Mouse (Mus musculus) neural tube, embryonic 15.5 days (tissue): ENCODE measurements around the gene Slamf8. TPM values are rescaled to one million over a fixed set of nuclear protein-coding genes. Genes with fewer than 3 reads are reported as not detected.

Source experiments
- ATAC-seq: fragments of 200-750 bp; cut with Nextera tagmentation; 2 replicates; pipeline ENCODE4 v1.8.0; 2017; ENCODE audit warnings: mild to moderate bottlenecking, moderate TSS enrichment, moderate library complexity; ENCODE audit not compliant: low FRiP score
- H3K27ac ChIP-seq: fragments of 300-500 bp; sonication (generic); replicated peaks from 2 replicates; pipeline ENCODE4 v1.5.1; 2015; ENCODE audit warnings: mild to moderate bottlenecking, inconsistent platforms
- H3K27me3 ChIP-seq: fragments of 300-500 bp; sonication (generic); replicated peaks from 2 replicates; pipeline ENCODE4 v1.6.1; 2015; ENCODE audit warnings: inconsistent platforms
- H3K36me3 ChIP-seq: fragments of 300-500 bp; sonication (generic); 2 replicates; pipeline ENCODE4 v1.6.1; 2015; ENCODE audit warnings: inconsistent platforms
- H3K4me1 ChIP-seq: fragments of 300-500 bp; sonication (generic); 2 replicates; pipeline ENCODE4 v1.6.1; 2015; ENCODE audit warnings: inconsistent platforms
- H3K4me2 ChIP-seq: fragments of 300-500 bp; sonication (generic); 2 replicates; pipeline ENCODE4 v1.6.1; 2015; ENCODE audit warnings: inconsistent platforms, mild to moderate bottlenecking, moderate library complexity
- H3K4me3 ChIP-seq: fragments of 300-500 bp; sonication (generic); replicated peaks from 2 replicates; pipeline ENCODE4 v1.5.1; 2015; ENCODE audit warnings: mild to moderate bottlenecking, inconsistent platforms
- H3K9ac ChIP-seq: fragments of 300-500 bp; sonication (generic); replicated peaks from 2 replicates; pipeline ENCODE4 v1.6.1; 2015; ENCODE audit warnings: mild to moderate bottlenecking, inconsistent platforms
- H3K9me3 ChIP-seq: fragments of 300-500 bp; sonication (generic); replicated peaks from 2 replicates; pipeline ENCODE4 v1.6.1; 2016; ENCODE audit warnings: inconsistent platforms
- WGBS: fragments of 180-500 bp; shearing (Covaris S2); methylation state at CpG from one replicate; pipeline ENCODE4 v1.1.7; 2015; ENCODE audit warnings: mixed read lengths; 5-methylcytosine and 5-hydroxymethylcytosine counted together
- polyA plus RNA-seq: library from polyadenylated mRNA; unstranded; fragments of >200 nt; fragmentation: Nextera tagmentation; extraction: Ambion mirVana; gene quantifications from 2 replicates; pipeline ENCODE4 v1.2.1, GENCODE M21; 2015

The Slamf8 gene
- polyA plus RNA-seq, 1 experiment from 2014 or later = not detected

DNA sequence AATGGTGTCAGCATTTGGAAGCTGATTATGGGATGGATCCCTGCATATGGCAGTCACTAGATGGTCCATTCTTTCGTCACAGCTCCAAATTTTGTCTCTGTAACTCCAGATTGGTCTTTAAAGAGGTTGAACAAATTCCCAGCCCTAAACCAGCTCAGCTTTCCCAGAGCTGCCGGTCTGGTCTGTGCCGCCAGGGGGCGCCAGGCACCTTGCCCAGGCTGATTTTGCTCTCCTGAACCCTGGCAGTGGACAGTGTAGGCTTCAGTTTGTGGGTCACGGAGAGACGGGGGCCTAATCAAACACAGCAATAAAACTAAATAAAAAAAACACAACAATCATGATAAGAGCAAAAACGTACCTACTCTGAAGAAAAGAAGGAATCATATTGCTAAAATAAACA is 28.9 kb upstream of the Slamf8 start:
- Histone ChIP-seq H3K36me3 (no peaks in the 10 kb centered on the region), H3K27me3 (no peaks in the 10 kb centered on the region; the same call in 1 of the 2 replicates), H3K4me2 (no peak overlapping the region), H3K4me3 (no peak overlapping the region), H3K4me1 (peaks cover 25% of the 10 kb centered on the region), H3K27ac (no peak overlapping the region), H3K9ac (no peak overlapping the region), H3K9me3 (no peaks in the 10 kb centered on the region)
- WGBS = 20% methylated on average over 7 of the region's 7 CpGs
- no peak for ATAC-seq

DNA sequence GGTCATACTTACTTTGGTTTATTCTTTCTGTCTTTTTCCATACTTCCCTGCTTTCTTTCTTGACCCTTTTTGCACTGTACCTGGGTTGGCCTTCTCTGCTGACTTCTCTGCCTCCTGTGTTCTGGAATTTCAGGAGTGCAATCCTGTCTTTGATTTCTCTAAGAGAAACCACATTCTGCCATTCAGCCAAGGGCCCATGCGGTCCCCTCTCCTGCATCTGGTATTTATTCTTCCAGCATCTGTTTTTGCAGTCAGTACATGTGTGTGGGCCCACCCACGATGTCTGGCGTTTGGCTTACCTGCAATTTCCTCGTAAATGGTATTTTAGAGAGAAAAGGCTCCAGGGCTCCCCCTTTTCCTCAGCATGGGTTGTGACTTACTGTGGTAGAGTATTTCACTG is 27.8 kb upstream of the Slamf8 start:
- Histone ChIP-seq H3K9ac (no peak overlapping the region), H3K9me3 (no peaks in the 10 kb centered on the region), H3K27me3 (no peaks in the 10 kb centered on the region; the same call in 1 of the 2 replicates), H3K4me2 (no peak overlapping the region), H3K27ac (no peak overlapping the region), H3K4me1 (peaks cover 25% of the 10 kb centered on the region), H3K36me3 (no peaks in the 10 kb centered on the region), H3K4me3 (no peak overlapping the region)
- 24% methylated on average over 4 of the region's 4 CpGs for WGBS
- ATAC-seq = no peak

DNA sequence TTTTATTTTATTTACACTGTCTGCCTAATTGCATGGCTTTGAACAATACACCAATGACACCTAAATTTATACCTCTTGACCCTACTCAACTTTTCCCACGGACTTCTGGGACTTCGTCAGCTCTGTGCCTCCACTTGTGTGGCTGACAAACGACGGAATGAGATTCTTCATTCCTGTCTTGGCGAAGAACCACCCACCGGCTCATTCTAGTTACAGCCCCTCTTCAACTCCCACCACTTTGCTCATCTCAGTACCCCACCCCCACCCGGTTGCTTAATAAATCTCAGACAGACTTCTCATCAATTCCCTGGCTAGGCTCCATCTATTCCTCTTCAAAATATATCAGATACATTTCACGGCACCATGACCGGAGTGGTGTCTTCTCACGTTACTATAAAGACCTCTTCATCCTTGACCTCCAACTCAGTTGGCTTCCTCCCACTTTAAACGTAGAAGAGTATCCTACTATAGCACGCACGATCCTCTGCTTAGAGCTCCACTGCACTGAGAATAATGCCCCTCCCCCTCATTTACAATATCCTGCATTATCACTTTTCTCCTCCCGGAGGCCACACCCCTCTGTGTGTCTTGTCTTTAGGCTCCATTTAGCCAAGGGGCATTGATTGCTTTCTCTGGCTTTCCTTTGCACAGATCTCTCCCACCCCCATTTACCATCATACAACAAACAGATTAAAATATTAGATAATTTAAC is 27.2 kb upstream of the Slamf8 start:
- WGBS = 3% methylated on average over 14 of the region's 14 CpGs
- Histone ChIP-seq H3K4me3 (peak overlapping the region; percentile 46), H3K9ac (no peak overlapping the region)

DNA sequence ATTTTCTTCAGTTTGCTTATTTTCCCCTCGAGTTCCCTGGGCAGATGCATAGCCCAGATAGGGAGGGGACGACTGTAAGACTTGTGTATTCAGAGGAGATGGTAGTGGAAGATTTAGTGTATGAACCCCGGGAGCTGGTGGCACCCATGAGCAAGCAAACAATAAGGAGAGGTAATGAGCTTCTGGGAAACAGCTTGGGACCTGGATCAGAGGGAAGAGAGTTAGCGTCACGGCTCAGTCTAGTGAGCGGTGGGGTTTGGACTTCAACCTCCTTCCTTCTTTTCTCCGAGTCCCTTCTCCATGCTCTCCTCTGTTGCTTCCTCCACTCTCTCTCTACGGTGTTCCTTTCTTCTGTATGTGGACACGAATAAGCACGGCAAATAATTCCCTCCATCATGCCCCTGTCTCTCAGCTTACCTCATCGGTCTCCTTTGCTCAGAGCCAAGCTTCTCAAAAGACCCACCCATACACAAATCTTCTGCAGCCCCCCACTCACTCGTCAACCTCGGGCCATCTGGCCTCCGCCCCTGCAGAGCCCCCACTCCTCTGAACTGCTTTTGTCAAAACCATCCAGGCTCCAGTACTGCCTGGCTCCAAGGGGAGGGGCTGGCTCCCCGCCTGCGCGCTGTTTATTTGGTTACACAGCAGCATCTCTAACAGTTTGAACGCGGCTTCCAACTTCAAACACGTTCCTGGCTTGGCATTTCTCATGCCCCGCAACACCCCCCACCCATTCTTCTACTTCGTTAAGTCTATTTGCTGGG is 26.4 kb upstream of the Slamf8 start:
- H3K36me3 ChIP-seq = no peaks in the 10 kb centered on the region
- no peaks in the 10 kb centered on the region; the same call in 1 of the 2 replicates for H3K27me3 ChIP-seq
- WGBS = under 1% methylated on average over 22 of the region's 22 CpGs
- peak overlapping the region; percentile 77 for H3K4me2 ChIP-seq
- H3K4me3 ChIP-seq = peak overlapping the region; percentile 46
- H3K27ac ChIP-seq = peak overlapping the region; percentile 74
- H3K9ac ChIP-seq = peak overlapping the region; percentile 53
- H3K9me3 ChIP-seq = no peaks in the 10 kb centered on the region
- ATAC-seq = peak; percentile 91
- H3K4me1 ChIP-seq = peaks cover 25% of the 10 kb centered on the region

More for the DNA sequence above, 27.2 kb upstream of the Slamf8 start:
- Histone ChIP-seq H3K9me3 (no peaks in the 10 kb centered on the region), H3K4me1 (peaks cover 25% of the 10 kb centered on the region), H3K4me2 (peak overlapping the region; percentile 77), H3K27ac (no peak overlapping the region), H3K36me3 (no peaks in the 10 kb centered on the region), H3K27me3 (no peaks in the 10 kb centered on the region; the same call in 1 of the 2 replicates)
- ATAC-seq = peak; percentile 71

DNA sequence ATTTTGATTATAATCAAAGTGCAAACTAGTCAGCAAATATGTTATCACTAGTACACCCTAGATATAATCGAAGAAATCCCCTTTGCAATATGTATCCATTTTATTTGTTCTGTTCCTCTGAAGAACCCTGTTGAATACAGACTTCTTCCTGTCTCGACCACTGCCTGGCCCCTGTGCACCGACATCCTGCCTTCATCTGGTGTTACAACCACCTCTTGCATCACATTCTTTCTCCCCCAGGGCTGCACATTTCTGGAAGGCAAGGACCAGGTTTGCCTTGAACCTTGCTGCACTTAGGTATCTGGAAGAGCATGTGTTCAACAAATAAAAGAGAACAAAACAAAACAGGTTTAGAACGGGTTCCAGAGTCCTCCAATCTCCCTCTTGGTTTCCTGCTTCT is 25.0 kb upstream of the Slamf8 start:
- no peak for ATAC-seq

DNA sequence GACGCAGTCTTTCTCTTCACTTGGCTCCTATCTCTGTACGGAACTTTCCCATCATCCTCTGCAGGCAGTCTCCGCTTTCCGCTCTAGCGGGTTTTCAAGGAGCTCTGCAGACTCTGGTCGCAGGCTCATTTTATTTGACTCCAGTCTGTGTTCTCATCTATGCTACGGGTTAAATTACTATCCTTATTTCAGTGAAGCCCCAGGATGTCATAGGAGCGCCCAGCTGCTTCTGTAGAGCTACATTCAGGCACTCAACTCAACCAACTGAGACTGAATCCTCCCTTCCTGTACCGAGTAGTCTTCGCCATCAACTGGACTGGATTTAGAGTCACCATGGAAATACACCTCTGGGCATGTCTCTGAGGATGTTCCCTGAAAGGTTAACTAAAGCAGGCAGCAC is 24.3 kb upstream of the Slamf8 start:
- ATAC-seq = no peak

More for the DNA sequence above, 25.0 kb upstream of the Slamf8 start:
- no peaks in the 10 kb centered on the region for H3K9me3 ChIP-seq
- H3K9ac ChIP-seq = no peak overlapping the region
- no peak overlapping the region for H3K27ac ChIP-seq
- H3K36me3 ChIP-seq = no peaks in the 10 kb centered on the region
- no peak overlapping the region for H3K4me3 ChIP-seq
- H3K27me3 ChIP-seq = no peaks in the 10 kb centered on the region
- peaks cover 25% of the 10 kb centered on the region for H3K4me1 ChIP-seq
- H3K4me2 ChIP-seq = 0 out of 2 replicates have a peak overlapping the region, but pooled peaks have one; percentile 77
- WGBS = 68% methylated on average over 4 of the region's 4 CpGs

DNA sequence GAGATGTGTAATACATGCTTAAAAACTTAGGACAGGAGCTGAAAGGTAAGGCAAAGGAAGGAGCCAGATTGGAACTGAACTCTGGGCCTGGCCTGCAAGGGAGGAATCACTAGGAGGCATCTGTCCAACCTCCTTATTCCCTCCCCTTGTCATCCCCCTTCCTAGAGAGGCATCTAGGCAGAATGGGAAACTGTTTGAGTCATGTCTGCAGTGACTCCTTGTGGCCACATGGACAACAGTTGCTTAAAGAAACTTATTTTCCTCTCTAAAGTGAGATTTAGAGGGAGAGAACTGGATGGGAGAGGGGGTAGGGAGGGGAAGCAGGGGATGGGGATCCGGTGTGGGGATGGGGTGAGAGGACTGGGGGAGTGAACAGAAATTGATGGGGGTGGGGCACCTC is 22.4 kb upstream of the Slamf8 start:
- WGBS = 67% methylated on average over 1 of the region's 1 CpGs
- H3K27me3 ChIP-seq = no peaks in the 10 kb centered on the region
- H3K4me3 ChIP-seq = no peak overlapping the region
- no peak overlapping the region for H3K9ac ChIP-seq
- H3K27ac ChIP-seq = no peak overlapping the region
- no peaks in the 10 kb centered on the region for H3K9me3 ChIP-seq
- no peak overlapping the region for H3K4me2 ChIP-seq
- peaks cover 24% of the 10 kb centered on the region for H3K4me1 ChIP-seq
- H3K36me3 ChIP-seq = no peaks in the 10 kb centered on the region
- no peak for ATAC-seq

More for the DNA sequence above, 24.3 kb upstream of the Slamf8 start:
- Histone ChIP-seq H3K27me3 (no peaks in the 10 kb centered on the region), H3K9me3 (no peaks in the 10 kb centered on the region), H3K27ac (no peak overlapping the region), H3K4me2 (no peak overlapping the region), H3K4me3 (no peak overlapping the region), H3K9ac (no peak overlapping the region), H3K4me1 (peaks cover 25% of the 10 kb centered on the region), H3K36me3 (no peaks in the 10 kb centered on the region)
- WGBS = 82% methylated on average over 10 of the region's 10 CpGs

DNA sequence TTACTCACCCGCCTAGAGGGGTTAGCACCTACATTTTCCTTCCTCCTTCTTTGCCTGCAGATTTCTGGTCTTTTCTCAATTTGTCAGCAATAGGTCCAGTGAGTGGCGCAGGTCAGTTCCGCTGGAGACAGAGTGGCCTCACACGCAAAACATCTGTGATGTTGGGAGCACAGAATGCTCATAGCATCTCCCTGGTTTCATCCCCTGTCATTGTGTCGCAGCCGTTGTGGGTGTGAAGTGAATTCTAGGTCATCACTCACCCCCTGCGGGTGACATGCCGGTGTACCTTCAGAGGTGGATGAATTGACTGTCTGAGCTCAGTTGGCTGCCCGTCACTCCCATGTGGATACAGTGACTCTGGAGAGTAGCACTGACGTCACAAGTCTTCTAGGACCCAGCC is 20.9 kb upstream of the Slamf8 start:
- Histone ChIP-seq H3K27me3 (no peaks in the 10 kb centered on the region), H3K4me1 (peaks cover 10% of the 10 kb centered on the region), H3K9ac (no peak overlapping the region), H3K4me2 (no peak overlapping the region), H3K9me3 (no peaks in the 10 kb centered on the region), H3K36me3 (no peaks in the 10 kb centered on the region), H3K4me3 (no peak overlapping the region), H3K27ac (no peak overlapping the region)
- 82% methylated on average over 10 of the region's 10 CpGs for WGBS
- no peak for ATAC-seq

DNA sequence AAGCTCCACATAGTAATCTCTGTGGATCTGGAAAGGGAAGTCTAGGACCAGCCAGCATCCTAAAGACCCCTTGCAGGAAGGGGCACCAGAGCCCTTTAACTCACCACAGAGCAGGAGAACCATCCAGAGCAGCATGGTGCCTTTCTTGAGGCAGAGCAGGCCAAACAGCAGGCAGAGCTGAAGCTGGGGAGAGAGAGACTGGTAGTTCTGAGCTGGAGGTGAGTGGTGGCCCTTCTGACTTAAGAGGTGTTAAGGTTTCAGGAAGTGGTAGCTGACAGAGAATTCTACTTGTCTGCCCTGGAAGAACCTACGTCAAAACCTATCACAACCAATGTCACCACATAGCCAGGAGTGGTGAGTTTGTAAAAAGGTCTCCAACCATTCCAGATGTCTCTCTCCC is 12.0 kb upstream of the Slamf8 start, which contains the start of gene Fcrl6:
TSS of gene Fcrl6 (minus strand) at position 226 of the 400 bp plus-strand sequence.
- H3K4me3 ChIP-seq = no peak within 1 kb of the TSS

DNA sequence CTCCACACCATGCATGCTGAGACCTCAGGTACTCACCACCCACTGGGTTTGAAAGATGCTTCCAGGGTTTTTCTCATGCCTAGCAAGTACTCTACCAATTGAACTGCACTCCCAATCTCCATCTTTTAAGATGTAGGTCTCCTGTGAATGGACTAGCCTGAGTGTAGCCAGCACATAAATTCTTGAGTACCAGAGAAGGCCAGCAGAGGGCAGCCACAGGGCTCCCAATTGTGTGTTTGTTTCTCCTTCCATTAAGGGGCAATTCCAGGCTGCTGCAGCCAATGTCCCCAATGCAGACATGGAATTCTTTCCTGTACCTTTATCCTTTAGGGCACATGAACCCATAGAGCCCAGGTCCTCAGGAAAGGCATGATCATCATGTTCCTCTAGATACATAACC is 4.1 kb upstream of the Slamf8 start:
- Histone ChIP-seq H3K4me3 (no peak overlapping the region), H3K27me3 (no peaks in the 10 kb centered on the region), H3K36me3 (no peaks in the 10 kb centered on the region), H3K4me1 (no peaks in the 10 kb centered on the region), H3K9ac (no peak overlapping the region), H3K27ac (no peak overlapping the region), H3K4me2 (no peak overlapping the region), H3K9me3 (no peaks in the 10 kb centered on the region)
- ATAC-seq = no peak

More for the DNA sequence above, 12.0 kb upstream of the Slamf8 start, which contains the start of gene Fcrl6:
- H3K36me3 ChIP-seq = no peaks in the 10 kb centered on the region
- H3K27me3 ChIP-seq = no peaks in the 10 kb centered on the region
- ATAC-seq = no peak
- no peak within 1 kb of the TSS for H3K9ac ChIP-seq
- H3K9me3 ChIP-seq = no peaks in the 10 kb centered on the region
- H3K4me1 ChIP-seq = no peaks in the 10 kb centered on the region
- 89% methylated on average over 1 of the region's 1 CpGs for WGBS
- H3K4me2 ChIP-seq = no peak within 1 kb of the TSS
- no peak within 1 kb of the TSS for H3K27ac ChIP-seq

DNA sequence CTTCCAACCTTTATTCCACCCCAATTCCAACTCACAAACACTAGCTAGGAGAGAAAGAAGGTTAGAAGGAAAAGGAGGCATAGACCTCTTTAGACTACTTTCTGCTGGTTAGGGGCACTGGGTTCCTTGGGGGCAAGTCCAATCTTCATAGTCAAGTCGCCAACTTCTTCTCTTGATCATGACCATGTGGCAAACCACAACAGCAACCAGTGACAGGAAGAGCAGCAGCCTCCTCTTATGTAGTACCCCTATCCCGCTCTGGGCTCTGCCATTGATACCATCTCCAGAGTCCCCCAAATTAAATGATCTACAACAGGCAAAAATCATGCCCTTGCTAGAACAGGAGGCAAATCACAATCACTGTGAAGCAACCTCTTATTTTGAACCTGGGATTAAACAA is 3.6 kb upstream of the Slamf8 start:
- Histone ChIP-seq H3K9me3 (no peaks in the 10 kb centered on the region), H3K27ac (no peak overlapping the region), H3K9ac (no peak overlapping the region), H3K4me1 (no peaks in the 10 kb centered on the region), H3K36me3 (no peaks in the 10 kb centered on the region), H3K4me2 (no peak overlapping the region), H3K27me3 (no peaks in the 10 kb centered on the region), H3K4me3 (no peak overlapping the region)
- WGBS = 92% methylated on average over 2 of the region's 2 CpGs
- ATAC-seq = no peak

DNA sequence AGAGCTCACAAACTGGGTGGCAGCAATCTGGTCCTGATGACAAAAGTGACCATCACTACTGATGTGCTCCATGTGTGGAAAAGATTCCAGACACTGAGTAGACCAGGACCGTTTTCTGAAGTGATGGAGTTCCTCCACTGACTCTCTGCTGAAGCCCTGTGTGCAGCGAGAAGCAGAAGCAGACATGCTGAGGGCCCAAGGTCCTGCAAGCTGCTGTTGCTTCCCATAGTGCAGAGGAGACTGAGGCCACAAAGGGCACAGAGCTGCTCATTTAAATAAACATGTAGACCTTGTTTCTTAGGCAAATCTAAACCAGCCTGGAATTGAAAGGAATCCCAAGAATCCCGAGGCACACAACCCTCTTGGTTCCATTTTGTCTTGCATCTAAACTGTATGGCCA is 3.0 kb upstream of the Slamf8 start:
- no peaks in the 10 kb centered on the region for H3K9me3 ChIP-seq
- H3K9ac ChIP-seq = no peak overlapping the region
- no peak overlapping the region for H3K4me3 ChIP-seq
- 72% methylated on average over 3 of the region's 3 CpGs for WGBS
- no peaks in the 10 kb centered on the region for H3K27me3 ChIP-seq
- H3K4me2 ChIP-seq = no peak overlapping the region
- no peak overlapping the region for H3K27ac ChIP-seq
- no peaks in the 10 kb centered on the region for H3K36me3 ChIP-seq
- no peaks in the 10 kb centered on the region for H3K4me1 ChIP-seq
- ATAC-seq = no peak
